Mouse (Mus musculus) erythroblast, embryonic 14.5 days (primary cell): Measurements from ENCODE around the gene Spata2l.

Source experiments
- GATA1 ChIP-seq: IDR thresholded peaks from 2 replicates; pipeline ENCODE4 v1.6.1; 2012; ENCODE audit warnings: low read length, inconsistent platforms, mixed read lengths
- TAL1 ChIP-seq: IDR thresholded peaks from 3 replicates; pipeline ENCODE4 v1.6.1; 2012; ENCODE audit warnings: low read length, inconsistent platforms, mixed read lengths

DNA sequence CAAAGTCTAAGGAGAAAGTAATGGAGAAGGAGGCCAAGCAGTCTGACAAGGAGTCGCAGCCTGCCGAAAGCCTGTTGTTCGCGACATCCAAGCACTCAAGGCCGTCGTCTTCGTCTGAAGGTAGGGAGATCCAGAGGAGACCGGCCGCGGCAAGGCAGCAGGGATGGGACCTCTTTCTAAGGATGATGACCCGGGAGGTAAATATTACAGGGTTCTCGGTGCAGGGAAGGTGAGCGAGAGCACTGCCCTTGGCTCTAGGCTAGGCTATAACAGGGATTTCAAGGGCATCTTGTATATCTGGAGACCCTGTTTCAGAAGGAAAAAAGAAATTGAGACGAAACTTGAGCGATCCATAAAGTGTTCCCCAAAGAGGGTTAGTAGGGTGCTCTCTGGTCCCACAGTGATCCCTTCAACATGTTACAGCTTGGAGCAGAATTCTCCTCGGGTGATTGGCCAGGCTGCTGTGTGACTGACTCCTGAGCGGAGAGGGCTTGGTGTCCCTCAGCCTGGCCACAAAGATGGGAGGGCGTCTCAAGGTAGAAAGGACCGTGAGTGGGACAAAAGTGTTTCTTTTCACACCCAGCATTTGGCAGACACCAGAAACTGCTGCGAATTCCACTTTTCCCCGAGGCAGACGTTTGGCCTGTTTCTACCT lies 22.8 kb downstream of the Spata2l start:
- no peak for TF ChIP-seq GATA1
- TF ChIP-seq TAL1, result no peak
